Mouse (Mus musculus): ENCODE data around the gene Bhlha9.
A peak's percentile ranks its signal among the peaks of the same experiment; 100 is the strongest.

Bhlha9 gene

DNA sequence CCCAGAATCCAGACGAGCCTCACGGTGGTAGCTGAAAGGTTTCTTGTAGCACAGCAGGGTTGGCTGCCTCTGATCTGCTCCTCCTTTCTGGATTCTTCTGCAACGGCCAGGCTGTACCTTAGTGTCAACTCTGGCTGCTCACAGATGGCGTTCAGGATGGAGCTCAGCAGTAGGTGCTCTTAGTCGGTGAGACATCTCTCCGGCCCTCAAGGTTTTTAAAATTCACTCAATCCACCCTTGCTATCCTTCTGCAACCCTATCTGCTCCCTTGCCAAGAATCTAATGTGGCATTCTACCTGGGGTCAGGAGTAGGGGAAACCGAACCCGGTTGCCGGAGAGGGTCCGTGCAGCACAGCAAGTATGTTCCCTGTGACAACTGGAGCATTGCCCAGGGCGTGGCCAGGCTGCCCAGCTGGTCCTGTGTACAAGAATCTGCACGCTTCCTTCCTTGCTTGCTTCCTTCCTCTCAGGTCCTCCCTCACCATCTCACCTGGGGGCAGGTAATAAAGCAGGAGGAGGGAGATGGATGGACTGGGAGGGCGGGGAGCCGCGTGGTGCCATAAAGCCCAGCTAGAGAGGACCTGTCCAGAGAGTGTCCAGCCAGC, at the start of gene Bhlha9:
Bhlha9 (plus strand) TSS at position 600 of the 605 bp plus-strand sequence.
- peak; percentile 91 for DNase-seq (ENCODE audit: low read depth, low spot score)

DNA sequence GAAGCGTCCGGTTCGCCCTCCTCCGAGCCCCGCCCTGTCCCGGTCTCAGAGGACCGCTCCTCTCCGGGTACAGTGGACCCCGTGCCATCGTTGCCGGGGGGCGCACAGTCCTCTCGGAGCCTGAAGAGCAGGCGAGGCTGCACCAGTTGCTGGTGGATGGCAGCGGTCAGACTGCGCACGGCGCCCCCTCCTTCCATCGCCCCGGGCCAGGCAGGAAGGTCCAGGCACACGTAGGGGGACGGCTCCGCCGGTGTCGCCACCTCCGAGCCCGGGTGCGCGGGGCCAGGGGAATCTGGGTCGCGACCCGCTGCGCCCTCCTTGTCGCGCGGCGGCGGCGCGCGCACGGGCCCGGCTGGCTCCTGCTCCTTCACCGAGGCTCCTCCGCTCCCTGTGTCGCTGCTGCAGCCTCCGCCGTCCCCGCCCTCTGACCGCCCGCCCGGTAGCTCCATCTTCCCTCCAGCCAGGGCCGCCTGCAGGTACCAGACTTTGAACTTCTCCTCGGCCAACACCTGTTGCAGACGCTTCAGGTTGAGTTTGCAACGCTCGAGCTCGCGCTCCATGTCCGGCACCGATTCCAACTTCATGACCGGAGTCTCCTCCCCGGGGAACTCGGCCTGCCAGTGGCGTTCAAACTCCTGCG, 49.6 kb upstream of the Bhlha9 start:
- no peak for DNase-seq (ENCODE audit: low read depth, low spot score)

- peak; percentile 35 for DNase-seq (ENCODE audit: low read depth, low spot score)
Measured at GRCm38 (mm10) chr11:76623206-76623961, 48.9 kb upstream of the Bhlha9 start.

DNA sequence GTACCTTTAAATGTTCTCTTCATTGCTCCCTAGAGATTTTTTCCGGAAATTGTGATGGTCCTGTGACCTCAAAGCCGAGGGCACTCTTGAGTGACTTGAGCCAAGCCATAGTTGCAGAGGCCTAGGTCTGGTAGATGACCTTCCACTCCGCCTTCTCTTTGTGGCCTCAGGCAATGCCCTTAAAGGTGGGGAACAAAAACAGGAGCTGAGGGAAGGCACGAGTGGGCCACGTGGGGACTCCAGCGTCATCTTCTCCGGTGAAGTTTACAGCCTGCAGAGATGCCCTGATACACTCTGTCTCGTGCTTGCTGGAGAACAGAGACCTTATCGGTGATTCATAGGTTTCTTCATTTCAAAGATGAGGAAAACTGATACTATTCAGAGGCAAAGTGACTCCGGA, 48.2 kb upstream of the Bhlha9 start:
- no peak for DNase-seq (ENCODE audit: low read depth, low spot score)

- no peak for DNase-seq (ENCODE audit: low read depth, low spot score)
Measured at GRCm38 (mm10) chr11:76624881-76625280, 47.4 kb upstream of the Bhlha9 start.

DNA sequence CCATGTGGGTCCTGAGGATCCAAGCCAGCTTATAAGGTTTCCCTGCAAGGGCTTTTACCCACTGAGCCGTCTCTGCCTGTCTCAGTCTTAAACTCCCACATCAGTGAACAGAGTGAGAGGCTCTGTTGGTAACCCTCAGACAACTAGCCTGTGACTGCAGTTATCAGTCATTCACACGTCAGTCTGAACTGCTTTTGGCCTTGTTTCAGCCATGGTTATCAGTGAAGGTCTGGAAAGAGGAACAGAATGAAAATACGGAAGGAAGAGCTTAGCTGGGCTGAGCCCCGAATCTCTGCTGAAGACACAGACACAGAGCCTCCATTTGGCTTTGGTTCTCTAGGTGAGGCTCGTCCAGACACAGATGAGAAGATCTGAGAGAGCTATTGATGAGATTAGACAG, 43.7 kb upstream of the Bhlha9 start:
- no peak for DNase-seq (ENCODE audit: low read depth, low spot score)

DNA sequence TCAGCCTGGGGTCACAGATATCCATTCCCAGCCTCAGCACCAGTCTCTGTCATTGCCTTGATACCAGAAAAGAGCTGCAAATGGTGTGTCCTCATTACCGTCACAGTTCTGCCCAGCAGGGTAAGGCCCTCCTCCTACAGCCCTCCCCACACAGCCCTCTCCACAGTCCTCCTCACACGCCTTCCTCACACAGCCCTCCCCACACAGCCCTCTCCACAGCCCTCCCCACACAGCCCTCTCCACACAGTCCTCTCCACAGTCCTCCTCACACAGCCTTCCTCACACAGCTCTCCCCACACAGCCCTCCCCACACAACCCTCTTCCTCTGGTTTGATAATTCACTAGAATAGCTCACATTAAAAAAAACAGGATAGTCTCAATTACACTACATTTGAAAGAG, 42.2 kb upstream of the Bhlha9 start:
- no peak for DNase-seq (ENCODE audit: low read depth, low spot score)

- no peak for DNase-seq (ENCODE audit: low read depth, low spot score)
Measured at GRCm38 (mm10) chr11:76630487-76630886, 41.8 kb upstream of the Bhlha9 start.

- DNase-seq (ENCODE audit: low read depth, low spot score): peak; percentile 90
Measured at GRCm38 (mm10) chr11:76639269-76639985, 32.8 kb upstream of the Bhlha9 start.

DNA sequence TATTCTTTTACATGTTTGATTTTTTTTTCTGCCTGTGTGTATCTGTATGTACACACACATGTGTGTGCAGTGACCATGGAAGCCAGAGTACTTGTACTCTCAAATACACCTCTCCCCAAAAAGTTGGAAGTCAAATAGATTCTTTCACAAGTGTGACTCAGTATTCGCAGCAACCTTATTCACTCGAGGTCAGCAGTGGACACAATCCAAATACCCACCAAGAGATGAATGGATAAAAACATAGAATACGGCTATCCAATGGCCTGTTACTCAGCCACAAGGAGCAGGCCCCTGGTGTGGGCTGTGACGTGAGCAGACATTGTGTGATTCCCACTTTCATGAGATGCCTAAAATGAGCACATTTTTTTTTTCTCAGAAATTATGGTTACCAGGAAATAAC, 32.0 kb upstream of the Bhlha9 start:
- DNase-seq (ENCODE audit: low read depth, low spot score): no peak

GRCm38 (mm10) chr11:76644257-76644656, 28.0 kb upstream of the Bhlha9 start:
- DNase-seq (ENCODE audit: low read depth, low spot score): no peak

GRCm38 (mm10) chr11:76645036-76645435, 27.2 kb upstream of the Bhlha9 start:
- DNase-seq (ENCODE audit: low read depth, low spot score): no peak

GRCm38 (mm10) chr11:76645955-76646354, 26.3 kb upstream of the Bhlha9 start:
- peak; percentile 97 for DNase-seq (ENCODE audit: low read depth, low spot score)

DNA sequence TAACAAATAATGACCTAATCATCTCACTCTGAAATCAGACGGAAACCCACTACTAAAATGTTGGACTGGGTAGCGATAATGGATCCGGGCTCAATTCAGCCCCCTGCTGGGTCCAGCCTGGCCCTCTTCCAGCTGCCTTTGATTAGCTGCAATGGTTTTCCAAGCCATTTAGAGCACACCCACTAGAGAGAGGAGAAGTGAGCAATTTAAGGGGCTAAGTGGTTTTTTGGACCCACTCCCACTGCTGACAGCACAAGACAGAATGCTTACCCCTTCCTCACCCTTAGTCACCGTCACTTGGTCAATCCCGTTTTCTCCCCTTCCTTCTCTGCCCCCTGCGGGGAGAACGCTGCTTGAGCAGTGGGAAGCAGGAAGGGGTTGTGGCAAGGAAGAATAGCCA, 25.2 kb upstream of the Bhlha9 start:
- DNase-seq (ENCODE audit: low read depth, low spot score): no peak

- DNase-seq (ENCODE audit: low read depth, low spot score): peak; percentile 92
Measured at GRCm38 (mm10) chr11:76647500-76647899, 24.8 kb upstream of the Bhlha9 start.

DNA sequence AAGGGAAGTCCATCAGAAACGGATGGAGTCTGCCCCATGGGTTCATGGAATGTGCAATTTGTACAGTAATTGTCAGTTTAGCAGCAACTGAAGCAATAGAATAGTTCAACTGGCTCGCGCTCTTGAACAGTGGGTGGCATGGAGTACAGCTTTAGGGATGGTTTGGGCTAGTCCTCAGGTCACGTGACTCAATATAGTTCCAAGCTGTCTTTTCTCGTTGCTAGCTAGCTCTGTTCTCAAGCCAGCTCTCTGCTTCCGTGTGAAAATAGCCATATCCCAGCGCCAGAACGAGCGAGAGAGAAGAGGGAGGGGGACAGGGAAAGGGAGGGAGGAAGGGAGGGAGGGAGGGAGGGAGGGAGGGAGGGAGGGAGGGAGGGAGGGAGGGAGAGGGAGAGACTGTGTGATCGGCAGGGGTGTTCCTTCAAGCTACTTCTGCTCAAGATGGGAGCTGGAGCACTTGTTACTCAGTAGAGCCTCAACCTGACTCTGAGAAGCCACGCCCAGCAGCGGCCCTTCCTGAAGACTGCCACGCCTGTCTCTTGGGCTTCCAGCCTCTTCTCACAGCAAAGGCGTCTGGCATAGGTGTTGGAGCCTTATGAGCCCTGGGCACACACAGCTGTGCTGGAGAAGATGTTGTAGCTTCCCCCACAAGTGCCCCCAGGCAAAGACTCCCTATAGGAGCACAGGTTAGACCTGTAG, 21.3 kb upstream of the Bhlha9 start:
- DNase-seq (ENCODE audit: low read depth, low spot score): peak; percentile 61

GRCm38 (mm10) chr11:76652838-76653334, 19.4 kb upstream of the Bhlha9 start:
- no peak for DNase-seq (ENCODE audit: low read depth, low spot score)

GRCm38 (mm10) chr11:76655106-76655505, 17.2 kb upstream of the Bhlha9 start:
- DNase-seq (ENCODE audit: low read depth, low spot score): peak; percentile 79

GRCm38 (mm10) chr11:76657450-76657970, 14.8 kb upstream of the Bhlha9 start:
- no peak for DNase-seq (ENCODE audit: low read depth, low spot score)

- DNase-seq (ENCODE audit: low read depth, low spot score): peak; percentile 80
Measured at GRCm38 (mm10) chr11:76659138-76659930, 12.9 kb upstream of the Bhlha9 start.
